Mouse (Mus musculus) macrophage (primary cell): Measurements from ENCODE around the gene Spint2. TPM values are rescaled to one million over a fixed set of nuclear protein-coding genes. Genes with fewer than 3 reads are reported as not detected.

Source experiments
- H3K27ac ChIP-seq: fragments of 350-480 bp; formaldehyde crosslinking; 2 replicates; pipeline ENCODE4 v1.9.0; 2021
- H3K36me3 ChIP-seq: fragments of 350-480 bp; formaldehyde crosslinking; 2 replicates; pipeline ENCODE4 v1.9.0; 2021; ENCODE audit errors: inconsistent target
- H3K4me3 ChIP-seq: fragments of 350-480 bp; formaldehyde crosslinking; 2 replicates; pipeline ENCODE4 v1.9.0; 2021; ENCODE audit errors: inconsistent target
- H3K79me2 ChIP-seq: fragments of 350-480 bp; formaldehyde crosslinking; 2 replicates; pipeline ENCODE4 v1.9.0; 2021; ENCODE audit errors: inconsistent target
- whole genome bisulfite sequencing: methylation state at CpG from one replicate; pipeline ENCODE4 v1.1.7; 2026; ENCODE audit warnings: inconsistent platforms; ENCODE audit not compliant: missing documents; 5-methylcytosine and 5-hydroxymethylcytosine counted together
- polyA plus RNA-seq: library from polyadenylated mRNA; stranded (reverse); fragments of 250-400 nt; gene quantifications from 3 replicates; pipeline ENCODE4 v1.2.4, GENCODE M21; 2018; ENCODE audit warnings: inconsistent platforms

The Spint2 gene
- polyA plus RNA-seq, 1 experiment from 2014 or later: 0.72 TPM

DNA sequence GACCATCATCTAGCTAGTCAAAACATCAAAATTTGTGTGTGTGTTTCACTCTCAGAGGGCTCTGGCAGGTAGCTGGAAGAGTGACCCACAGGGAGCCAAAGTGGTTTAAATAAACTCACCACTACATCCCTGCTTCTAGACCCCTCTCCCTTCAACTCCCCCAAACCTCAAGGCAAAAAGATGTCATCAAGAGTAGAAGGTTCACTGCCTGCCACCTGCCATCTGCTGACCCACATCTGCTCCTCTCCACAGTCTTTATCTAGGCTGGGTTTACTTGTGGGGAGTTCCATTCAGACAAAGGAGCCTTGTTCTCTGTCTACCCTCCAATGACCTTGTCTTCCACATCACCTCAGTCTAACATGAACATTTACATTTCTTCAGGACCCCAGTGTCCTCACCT is 2.5 kb downstream of the Spint2 start:
- Histone ChIP-seq H3K36me3 (no peaks in the 10 kb centered on the region), H3K79me2 (no peaks in the 10 kb centered on the region), H3K4me3 (no peak overlapping the region), H3K27ac (no peak overlapping the region)

DNA sequence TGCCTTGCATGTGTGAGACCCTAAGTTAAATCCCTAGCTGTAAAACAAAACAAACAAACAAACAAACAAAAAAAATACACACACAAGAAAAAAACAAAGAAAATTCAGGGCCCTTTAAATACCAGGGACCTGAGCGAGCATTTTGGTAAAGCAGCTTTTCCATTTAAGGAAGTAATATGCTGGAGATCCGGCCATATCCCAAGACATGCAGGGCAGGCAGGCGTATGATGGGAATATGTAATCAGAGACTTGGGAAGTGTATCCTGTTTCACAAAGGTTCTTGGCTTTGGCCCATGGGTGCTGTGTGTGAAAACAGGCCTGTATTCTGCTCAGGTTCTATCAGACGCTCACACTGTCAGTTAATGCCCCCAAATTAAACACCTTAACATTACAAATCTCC is 4.2 kb downstream of the Spint2 start:
- H3K4me3 ChIP-seq: no peak overlapping the region
- 93% methylated on average over 4 of the region's 4 CpGs for WGBS
- no peaks in the 10 kb centered on the region for H3K36me3 ChIP-seq
- H3K27ac ChIP-seq: no peak overlapping the region
- H3K79me2 ChIP-seq: no peaks in the 10 kb centered on the region

GRCm38 (mm10) chr7:29276715-29277114 is 5.0 kb downstream of the Spint2 start:
- 73% methylated on average over 5 of the region's 5 CpGs for WGBS
- H3K36me3 ChIP-seq: no peaks in the 10 kb centered on the region

DNA sequence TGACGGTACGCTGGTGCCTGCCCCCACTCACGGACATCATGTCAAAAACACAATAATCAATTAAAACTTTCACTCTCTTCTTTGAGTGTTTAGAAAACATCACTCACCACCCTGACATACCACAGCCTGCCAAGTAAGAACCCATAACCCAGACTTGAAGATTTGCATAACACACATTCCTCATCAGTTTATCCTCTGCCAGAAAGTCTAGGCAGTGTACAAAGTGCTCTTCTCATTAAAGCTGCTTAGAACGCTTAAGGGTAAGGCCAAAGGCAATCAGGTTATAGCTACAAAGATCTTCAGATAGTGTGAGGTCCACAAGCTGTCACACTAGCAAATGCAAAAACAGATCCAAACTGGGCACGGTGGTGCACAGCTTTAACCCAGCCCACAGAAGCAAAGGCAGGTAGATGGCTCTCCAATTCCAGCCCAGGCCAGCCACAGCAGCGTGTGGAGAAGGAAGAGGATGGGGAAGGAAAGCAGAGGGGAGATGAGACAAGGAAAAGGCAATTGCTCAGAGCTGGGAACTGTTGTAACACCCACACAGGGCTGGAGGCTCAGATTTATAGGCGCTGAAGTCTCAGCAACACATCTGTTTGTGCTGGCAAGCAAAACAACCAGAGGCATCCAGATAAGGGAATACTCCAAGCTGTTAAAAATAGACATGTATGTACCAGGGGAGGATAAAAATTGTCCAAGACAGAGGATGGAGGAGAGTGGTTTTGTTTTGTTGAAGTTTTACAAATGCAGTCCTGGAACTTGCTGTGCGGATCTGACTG is 9.8 kb downstream of the Spint2 start:
- H3K4me3 ChIP-seq: no peak overlapping the region
- 89% methylated on average over 7 of the region's 8 CpGs for WGBS
- H3K79me2 ChIP-seq: no peaks in the 10 kb centered on the region
- no peak overlapping the region for H3K27ac ChIP-seq
- H3K36me3 ChIP-seq: no peaks in the 10 kb centered on the region

More at GRCm38 (mm10) chr7:29276715-29277114, 5.0 kb downstream of the Spint2 start:
- Histone ChIP-seq H3K4me3 (no peak overlapping the region), H3K27ac (no peak overlapping the region), H3K79me2 (no peaks in the 10 kb centered on the region)

GRCm38 (mm10) chr7:29270445-29270844 is 11.3 kb downstream of the Spint2 start:
- Histone ChIP-seq H3K79me2 (no peaks in the 10 kb centered on the region), H3K27ac (no peak overlapping the region), H3K36me3 (no peaks in the 10 kb centered on the region), H3K4me3 (no peak overlapping the region)
- WGBS: 31% methylated on average over 4 of the region's 4 CpGs

DNA sequence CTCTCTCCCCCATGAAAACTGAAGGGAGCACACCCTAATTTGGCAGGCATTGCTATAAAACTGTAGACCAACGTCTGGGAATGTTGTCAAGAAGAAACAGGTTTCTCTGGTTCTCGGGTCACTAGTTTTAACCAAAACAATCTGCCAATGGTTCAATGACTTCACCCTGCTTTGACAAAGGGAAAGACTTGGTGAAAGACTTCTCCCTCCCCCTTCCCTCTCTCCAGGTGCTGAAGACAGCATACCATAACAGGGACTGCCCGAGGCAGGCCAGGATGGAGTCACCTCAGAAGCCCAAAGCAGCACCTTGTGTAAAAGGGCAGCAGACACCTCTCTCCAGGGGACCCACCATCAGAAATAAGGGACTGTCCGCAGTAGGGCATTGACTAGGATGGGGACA is 14.8 kb downstream of the Spint2 start:
- no peaks in the 10 kb centered on the region for H3K36me3 ChIP-seq
- 95% methylated on average over 4 of the region's 4 CpGs for WGBS
- no peak overlapping the region for H3K27ac ChIP-seq
- no peaks in the 10 kb centered on the region for H3K79me2 ChIP-seq
- H3K4me3 ChIP-seq: no peak overlapping the region

DNA sequence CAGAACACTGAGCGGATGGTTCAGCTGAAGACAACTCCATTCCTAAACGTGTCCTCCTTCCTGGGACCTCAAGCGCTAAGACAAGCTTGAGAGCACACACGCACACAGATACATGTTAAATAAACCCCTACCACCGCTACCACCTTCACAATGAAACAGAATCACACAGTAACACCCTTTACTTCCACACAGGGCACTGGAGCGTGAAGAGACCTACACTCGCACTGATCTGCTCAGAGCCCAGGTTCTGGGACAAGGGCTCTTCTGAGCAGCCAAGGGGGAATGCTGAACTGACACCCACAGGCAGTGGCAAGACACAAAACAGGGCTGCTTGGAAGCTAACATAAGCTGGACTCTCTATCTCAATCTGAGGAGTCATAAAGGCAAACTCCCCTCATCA is 16.1 kb downstream of the Spint2 start:
- Histone ChIP-seq H3K79me2 (no peaks in the 10 kb centered on the region), H3K36me3 (no peaks in the 10 kb centered on the region), H3K27ac (no peak overlapping the region), H3K4me3 (no peak overlapping the region)
- WGBS: 96% methylated on average over 6 of the region's 7 CpGs

DNA sequence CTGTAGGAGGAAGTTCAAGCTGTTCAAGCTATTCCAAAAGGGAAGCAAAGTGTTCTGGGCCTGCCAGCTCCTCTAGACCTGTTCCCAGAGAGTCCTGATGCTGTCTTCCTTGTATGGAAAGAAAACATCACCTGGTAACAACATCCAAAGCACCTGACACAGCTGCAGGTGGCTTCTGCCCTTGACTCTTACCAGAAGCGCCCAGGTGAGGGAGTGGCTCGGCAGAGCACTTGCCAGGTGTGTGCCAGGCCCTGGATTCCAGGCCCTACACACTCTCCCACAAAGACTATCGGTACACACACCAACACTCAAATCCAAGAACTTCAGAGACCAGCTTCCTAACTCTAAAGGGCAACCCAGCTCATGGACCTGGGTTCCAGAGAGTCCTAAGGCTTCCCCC is 17.9 kb downstream of the Spint2 start:
- no peaks in the 10 kb centered on the region for H3K36me3 ChIP-seq
- H3K79me2 ChIP-seq: no peaks in the 10 kb centered on the region
- H3K27ac ChIP-seq: no peak overlapping the region
- 91% methylated on average over 3 of the region's 3 CpGs for WGBS
- no peak overlapping the region for H3K4me3 ChIP-seq

DNA sequence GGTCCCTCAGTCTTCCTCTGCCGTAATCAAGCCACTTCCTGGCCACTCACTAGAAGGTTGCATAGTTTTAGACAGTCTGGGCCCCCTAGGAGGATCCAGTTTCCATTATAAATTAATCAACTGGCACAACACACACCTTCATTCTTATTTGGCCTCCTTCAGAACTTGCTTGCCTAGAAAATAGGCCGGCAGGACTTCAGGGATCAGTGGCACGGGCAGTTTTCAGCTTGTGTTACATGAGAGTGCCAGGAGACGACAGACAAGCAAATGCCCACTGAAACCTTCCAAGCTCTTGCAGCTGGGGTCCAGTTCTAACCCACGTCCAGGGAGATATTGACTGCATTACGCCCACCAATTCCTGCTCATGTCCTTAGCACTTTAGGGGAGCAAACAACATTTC is 19.6 kb downstream of the Spint2 start:
- Histone ChIP-seq H3K4me3 (no peak overlapping the region), H3K79me2 (no peaks in the 10 kb centered on the region), H3K27ac (no peak overlapping the region), H3K36me3 (no peaks in the 10 kb centered on the region)
- 86% methylated on average over 6 of the region's 6 CpGs for WGBS

- 88% methylated on average over 10 of the region's 10 CpGs for WGBS
- no peaks in the 10 kb centered on the region for H3K79me2 ChIP-seq
- H3K36me3 ChIP-seq: no peaks in the 10 kb centered on the region
- H3K4me3 ChIP-seq: no peak overlapping the region
- H3K27ac ChIP-seq: no peak overlapping the region
Observed at GRCm38 (mm10) chr7:29259781-29260730, 21.7 kb downstream of the Spint2 start.

DNA sequence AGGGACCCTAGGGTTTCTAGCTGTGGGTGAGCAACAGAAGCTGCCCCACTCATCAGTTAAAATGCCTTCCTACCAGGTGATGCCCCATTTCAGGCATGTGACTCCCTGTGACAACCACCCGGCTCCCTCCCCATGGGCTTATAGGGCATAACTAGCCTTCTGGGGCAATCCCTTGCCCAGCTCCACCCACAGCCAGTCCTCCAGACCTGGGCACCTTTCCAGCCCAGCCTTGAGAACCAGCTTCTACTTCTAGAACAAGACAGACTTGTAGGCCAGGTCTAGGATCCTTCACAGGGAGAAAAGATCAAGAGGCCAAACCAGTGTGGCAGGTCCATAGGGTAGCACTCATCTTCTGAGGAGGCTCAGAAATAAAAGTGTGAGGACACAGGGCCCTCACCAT is 24.3 kb downstream of the Spint2 start:
- 100% methylated on average over 1 of the region's 1 CpGs for WGBS
- Histone ChIP-seq H3K4me3 (no peak overlapping the region), H3K79me2 (no peaks in the 10 kb centered on the region), H3K27ac (no peak overlapping the region), H3K36me3 (no peaks in the 10 kb centered on the region)

GRCm38 (mm10) chr7:29255875-29256274 is 25.8 kb downstream of the Spint2 start:
- H3K36me3 ChIP-seq: no peaks in the 10 kb centered on the region
- WGBS: 92% methylated on average over 3 of the region's 4 CpGs
- H3K27ac ChIP-seq: no peak overlapping the region
- no peak overlapping the region for H3K4me3 ChIP-seq
- no peaks in the 10 kb centered on the region for H3K79me2 ChIP-seq

DNA sequence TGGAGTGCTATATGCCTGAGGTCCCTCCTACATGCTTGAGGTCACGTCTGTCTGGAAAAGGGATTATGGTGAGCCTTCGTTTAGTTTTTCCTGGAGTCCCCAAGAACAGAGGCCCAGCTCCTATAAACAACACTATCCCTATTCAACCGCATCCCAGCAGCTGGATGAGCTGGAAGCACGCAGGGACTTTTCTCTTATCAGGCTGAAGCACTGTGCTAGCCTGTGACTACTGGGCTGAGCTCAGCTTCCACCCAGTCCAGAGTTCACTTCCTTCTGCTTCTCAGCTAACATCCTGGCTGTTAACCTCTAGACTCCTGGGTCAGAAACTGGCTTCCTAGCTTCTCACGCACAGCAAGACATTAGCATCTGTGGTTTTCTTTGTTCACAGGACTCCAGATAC is 27.9 kb downstream of the Spint2 start:
- no peak overlapping the region for H3K27ac ChIP-seq
- no peak overlapping the region for H3K4me3 ChIP-seq
- no peaks in the 10 kb centered on the region for H3K36me3 ChIP-seq
- 29% methylated on average over 5 of the region's 5 CpGs for WGBS
- no peaks in the 10 kb centered on the region for H3K79me2 ChIP-seq

DNA sequence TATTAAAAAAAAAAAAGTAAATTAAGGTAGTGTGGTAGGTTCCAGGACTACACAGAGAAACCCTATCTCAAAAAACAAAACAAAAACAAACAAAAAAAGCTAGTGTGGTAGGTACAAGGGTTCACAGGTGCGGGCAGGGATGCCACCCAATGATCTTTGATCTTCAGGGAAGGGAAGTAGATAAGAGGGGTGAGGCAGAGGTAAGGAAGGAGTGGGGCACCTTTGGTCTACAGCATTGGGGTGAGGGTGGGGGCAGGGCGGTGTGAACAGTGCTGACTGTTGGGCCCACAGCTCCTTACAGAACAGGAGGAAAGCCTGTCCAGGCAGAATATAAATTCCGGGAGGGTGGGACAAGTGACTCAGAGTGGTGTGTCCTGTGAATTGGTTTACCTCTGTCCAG is 30.5 kb downstream of the Spint2 start:
- WGBS: 85% methylated on average over 3 of the region's 3 CpGs
- H3K36me3 ChIP-seq: no peaks in the 10 kb centered on the region
- H3K27ac ChIP-seq: no peak overlapping the region
- H3K4me3 ChIP-seq: no peak overlapping the region
- H3K79me2 ChIP-seq: no peaks in the 10 kb centered on the region

DNA sequence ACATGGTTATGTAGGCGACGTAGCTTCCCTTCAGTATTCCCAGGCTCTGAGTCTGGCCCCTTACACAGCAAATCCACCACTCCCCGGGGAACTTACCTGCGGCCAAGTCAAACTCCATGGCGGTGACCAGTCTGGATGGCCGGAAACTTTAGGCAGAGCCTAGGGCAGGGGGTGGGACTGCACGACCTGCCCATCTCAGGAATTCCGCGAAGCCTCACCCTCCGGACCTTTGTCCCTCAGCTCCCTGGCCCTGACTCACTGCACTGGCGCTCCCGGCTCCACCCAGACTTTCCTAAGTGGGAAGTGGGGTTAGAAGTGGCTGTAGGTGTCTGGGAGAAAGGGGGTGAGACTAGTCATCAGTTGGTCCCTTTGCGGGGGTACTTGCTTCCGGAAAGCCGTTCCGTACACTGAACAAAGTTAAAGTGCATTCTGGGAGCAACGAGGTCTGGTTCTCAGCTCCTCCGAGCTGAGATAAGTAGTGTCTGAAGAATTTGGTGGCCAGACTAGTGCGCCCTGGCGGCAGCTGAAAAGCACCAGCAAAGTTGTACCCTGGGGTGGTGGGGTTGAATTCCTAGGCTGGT is 33.4 kb downstream of the Spint2 start, which contains the start of gene 2200002D01Rik:
Gene 2200002D01Rik (minus strand): TSS at position 206 of the 581 bp plus-strand sequence.
- Histone ChIP-seq H3K36me3 (peaks cover 9% of the 10 kb centered on the region; the same call in 1 of the 2 replicates), H3K79me2 (no peaks in the 10 kb centered on the region), H3K27ac (no peak within 1 kb of the TSS), H3K4me3 (no peak within 1 kb of the TSS)
- WGBS: 50% methylated on average over 20 of the region's 20 CpGs
